Mouse (Mus musculus): ENCODE data around the gene Wdr1. TPM values are rescaled to one million over a fixed set of nuclear protein-coding genes. Genes with fewer than 3 reads are reported as not detected.

Gene Wdr1
- total RNA-seq, 2 experiments from 2014 or later = 73.7 to 98.4 TPM

- intact Hi-C loops (cut with DNase I; ENCODE audit: low total_unique reads) = no loop called here
- peak; percentile 26 for DNase-seq
These were observed 13.5 kb downstream of the Wdr1 start for GRCm38 (mm10) chr5:38549461-38549909.

DNA sequence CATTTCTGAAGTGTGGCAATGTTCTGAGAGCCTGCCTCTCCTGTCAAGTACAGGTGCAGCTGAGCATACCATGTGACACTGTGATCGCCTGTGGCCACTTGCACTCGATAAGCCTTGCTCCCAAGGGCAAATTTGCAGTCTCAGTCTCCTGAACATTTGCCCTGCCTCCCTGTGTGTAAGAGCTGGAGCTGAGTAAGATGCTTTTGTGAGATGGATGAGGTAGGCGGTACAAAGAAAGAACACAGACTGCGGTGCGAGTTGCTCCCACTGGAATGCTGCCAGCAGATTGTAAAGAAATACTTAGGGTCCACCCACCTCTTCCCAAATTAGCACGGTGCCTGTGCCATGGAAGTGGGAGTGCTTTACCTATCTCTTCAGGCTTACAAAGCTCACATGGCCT, 15.6 kb downstream of the Wdr1 start:
- intact Hi-C loops (cut with DNase I; ENCODE audit: low total_unique reads) = no loop called here
- DNase-seq = no peak

GRCm38 (mm10) chr5:38544423-38545415, 18.3 kb downstream of the Wdr1 start:
- intact Hi-C loops (cut with DNase I; ENCODE audit: low total_unique reads) = no loop called here
- no peak for DNase-seq

DNA sequence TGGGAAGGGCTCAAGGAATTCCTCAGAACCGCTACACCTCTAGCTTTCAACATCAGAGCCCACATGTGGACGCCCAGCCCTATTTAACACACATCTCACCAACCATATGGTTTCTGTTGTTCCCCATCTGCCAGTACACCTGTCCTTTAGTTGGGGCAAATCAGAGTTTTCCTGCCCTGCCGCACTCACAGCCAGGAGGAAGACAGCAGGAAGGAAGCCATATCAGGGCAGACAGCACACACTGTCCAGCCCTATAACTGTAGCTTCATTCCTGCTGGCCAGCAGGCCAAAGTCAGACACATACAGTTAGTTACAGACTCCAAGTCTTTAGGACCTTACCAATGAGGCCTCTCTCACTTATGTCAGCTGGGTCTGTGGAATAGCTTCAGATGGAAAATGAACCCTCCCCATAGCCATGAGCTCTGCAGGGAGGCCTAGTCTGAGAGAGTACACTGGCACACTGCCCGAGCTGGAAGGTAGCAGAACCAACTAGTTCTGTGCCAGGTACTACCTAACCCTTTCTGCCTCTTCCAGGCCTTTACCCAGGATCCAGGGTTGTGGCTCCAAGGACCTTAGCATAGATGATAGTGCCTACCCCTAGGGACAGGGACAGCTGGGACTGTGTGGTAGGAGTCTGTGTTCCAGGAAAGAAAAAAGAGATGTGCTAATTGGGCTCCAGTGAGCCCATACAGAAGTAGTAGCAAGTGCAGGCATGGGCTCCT, 19.4 kb downstream of the Wdr1 start:
- intact Hi-C loops (cut with DNase I; ENCODE audit: low total_unique reads) = no loop called here
- DNase-seq = peak; percentile 39

DNA sequence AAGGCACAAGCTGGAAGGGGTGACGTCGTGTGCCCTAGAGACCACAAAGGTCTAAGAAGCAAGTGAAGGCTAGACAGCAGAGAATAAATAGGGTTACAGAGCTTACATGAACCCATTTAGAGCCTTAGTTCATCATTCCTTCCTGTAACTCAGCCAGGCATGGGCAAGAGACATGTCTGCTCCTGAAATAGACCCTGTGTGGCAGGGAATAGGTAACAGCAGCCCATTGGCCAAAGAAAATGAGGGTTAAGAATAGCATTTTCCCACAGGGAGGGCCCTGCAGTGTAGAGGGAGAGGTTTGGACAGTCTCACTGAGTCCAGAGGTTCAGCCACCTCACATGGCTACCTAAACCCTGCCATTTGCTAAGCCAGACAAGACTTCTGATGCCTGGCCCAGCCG, 21.3 kb downstream of the Wdr1 start:
- intact Hi-C loops (cut with DNase I; ENCODE audit: low total_unique reads) = no loop called here
- no peak for DNase-seq

GRCm38 (mm10) chr5:38540898-38541297, 22.1 kb downstream of the Wdr1 start:
- intact Hi-C loops (cut with DNase I; ENCODE audit: low total_unique reads) = no loop called here
- no peak for DNase-seq

GRCm38 (mm10) chr5:38538508-38538907, 24.5 kb downstream of the Wdr1 start:
- DNase-seq = no peak
- intact Hi-C loops (cut with DNase I; ENCODE audit: low total_unique reads) = no loop called here

DNA sequence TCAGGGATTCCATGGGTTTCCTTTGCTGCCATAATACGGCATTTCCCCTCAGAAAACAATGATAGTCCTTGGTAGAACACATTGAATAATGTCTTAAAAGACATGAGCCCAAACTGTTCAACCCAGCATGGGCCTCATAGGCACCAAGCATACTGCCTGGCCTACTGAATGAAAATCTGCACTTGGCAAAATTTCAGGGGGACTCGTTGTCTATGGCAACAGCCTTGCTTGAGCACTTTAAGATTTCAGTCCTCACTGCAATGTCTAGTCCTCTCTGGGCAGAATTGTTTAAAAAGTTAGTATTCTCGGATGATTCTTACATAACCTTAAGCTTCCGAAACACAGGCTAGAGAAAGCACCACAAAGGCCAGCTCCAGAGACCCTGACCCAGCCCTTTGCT, 25.2 kb downstream of the Wdr1 start:
- intact Hi-C loops (cut with DNase I; ENCODE audit: low total_unique reads) = no loop called here

GRCm38 (mm10) chr5:38536822-38537221, 26.2 kb downstream of the Wdr1 start:
- intact Hi-C loops (cut with DNase I; ENCODE audit: low total_unique reads) = no loop called here
- peak; percentile 50 for DNase-seq

More for the DNA sequence above, 25.2 kb downstream of the Wdr1 start:
- DNase-seq = no peak

DNA sequence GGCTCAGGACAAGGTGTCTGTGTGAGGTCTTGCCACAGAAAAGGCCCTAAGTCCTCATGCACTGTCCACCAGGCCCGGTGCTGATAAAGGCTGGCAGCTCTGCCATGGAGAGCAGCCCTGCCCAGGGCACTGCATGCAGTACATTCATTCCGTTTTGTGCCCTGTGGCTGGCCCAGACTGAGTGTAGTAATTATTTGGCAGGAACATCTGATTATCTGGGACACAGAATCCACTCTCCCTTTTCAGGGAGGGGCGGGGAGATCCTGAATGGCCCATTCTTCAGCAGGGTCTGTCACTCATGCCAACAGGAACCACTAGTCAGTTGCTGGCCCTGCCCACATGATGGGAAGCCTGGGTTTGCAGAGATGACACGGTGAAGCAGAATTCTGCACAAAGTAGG, 30.9 kb downstream of the Wdr1 start:
- intact Hi-C loops (cut with DNase I; ENCODE audit: low total_unique reads) = no loop called here
- peak; percentile 28 for DNase-seq

DNA sequence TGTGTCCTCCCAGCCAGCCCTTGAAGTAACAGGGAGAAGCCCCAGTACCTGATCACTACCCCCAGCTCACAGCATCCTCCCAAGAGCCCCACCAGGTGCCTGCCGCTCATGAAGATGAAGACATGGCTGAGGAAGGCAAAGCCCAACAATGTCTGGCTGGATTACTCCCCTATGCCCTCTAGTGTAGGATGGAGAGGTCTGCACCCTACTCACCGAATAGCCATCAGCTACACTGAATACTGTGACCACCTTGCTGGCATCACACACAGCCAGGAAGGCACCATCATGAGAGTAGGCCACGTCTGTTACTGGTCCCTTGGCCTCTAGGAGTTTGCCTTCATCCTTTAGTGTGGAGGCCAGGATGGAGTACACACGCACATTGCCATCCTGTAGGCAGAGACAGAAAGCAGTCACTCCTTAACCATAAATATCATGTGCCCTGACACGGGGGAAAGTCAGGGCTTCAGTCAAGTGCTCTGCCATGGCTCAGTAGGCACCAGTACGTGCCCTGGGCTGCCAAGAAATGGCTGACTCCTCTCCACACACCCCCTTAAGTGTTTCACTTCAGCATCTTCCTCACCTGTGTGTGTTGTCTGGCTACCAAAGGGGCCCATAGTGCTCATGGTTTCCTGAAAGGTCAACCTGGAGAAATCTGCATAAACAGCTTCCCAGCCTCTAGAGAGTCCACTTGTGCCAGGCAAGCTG, 33.1 kb downstream of the Wdr1 start:
- intact Hi-C loops (cut with DNase I; ENCODE audit: low total_unique reads) = no loop called here
- DNase-seq = no peak

- intact Hi-C loops (cut with DNase I; ENCODE audit: low total_unique reads) = no loop called here
- no peak for DNase-seq
These were observed 40.0 kb downstream of the Wdr1 start for GRCm38 (mm10) chr5:38522977-38523376.

DNA sequence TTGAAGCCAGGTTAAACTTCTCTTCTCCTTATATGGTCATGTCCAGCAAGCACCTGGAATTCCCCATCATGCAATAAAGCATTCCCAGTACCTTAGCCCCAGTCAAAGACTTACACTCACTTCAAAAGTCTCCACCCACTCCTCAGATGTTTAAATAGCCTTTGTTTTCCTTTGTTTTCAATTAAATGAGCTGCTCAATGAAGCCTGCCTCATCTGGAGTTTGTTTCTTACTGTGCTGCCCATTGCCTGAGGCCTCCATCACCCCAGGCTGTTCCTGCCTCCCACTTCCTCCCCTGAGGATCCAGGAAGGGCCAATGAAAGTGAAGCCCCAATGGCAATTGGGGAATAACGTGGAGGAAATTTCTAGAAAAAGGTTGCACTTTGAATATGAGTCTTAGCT, 42.2 kb downstream of the Wdr1 start:
- intact Hi-C loops (cut with DNase I; ENCODE audit: low total_unique reads) = no loop called here
- no peak for DNase-seq

DNA sequence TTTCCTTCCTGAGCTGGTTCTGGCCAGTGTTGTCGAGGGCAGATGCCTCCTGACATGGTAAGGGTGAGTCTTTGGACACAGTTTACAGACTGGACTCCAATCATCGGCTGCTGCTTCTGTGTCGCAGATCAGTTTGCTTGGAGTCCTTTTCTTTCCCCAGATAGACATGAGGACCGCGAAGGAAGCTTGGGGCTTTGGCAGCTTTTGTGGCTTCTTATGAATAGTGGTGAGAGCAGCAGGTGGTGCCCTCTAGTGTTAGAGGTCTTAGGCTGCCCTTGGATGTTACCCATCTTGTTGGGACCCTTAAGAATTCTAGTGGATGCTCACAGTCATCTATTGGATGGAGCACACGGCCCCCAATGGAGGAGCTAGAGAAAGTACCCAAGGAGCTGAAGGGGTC, 46.8 kb downstream of the Wdr1 start:
- no peak for DNase-seq

GRCm38 (mm10) chr5:38512991-38513390, 50.0 kb downstream of the Wdr1 start:
- DNase-seq = no peak
- intact Hi-C loops (cut with DNase I; ENCODE audit: low total_unique reads) = no loop called here

More for the DNA sequence above, 46.8 kb downstream of the Wdr1 start:
- intact Hi-C loops (cut with DNase I; ENCODE audit: low total_unique reads) = no loop called here

DNA sequence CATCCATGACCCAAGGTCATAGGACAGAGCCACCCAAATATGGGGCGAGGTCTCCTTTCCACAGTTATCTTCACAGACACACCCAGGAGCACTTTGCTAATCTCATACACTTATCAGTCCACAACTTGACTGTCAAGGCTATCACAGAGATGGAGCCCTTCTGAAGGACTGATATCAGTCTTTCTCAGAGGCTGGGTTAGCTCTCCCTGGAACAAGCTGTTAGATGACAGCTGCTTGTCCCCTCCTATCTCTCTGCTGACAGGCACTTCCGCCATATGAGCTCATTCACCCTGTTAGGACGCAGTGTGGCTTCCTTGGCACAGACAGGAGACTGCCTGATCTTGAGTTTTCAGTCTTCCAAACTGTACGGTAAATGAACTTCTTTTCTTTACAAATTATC, 53.5 kb downstream of the Wdr1 start:
- no peak for DNase-seq
- intact Hi-C loops (cut with DNase I; ENCODE audit: low total_unique reads) = no loop called here

- DNase-seq = no peak
- intact Hi-C loops (cut with DNase I; ENCODE audit: low total_unique reads) = no loop called here
These were observed 57.6 kb downstream of the Wdr1 start for GRCm38 (mm10) chr5:38505435-38505765.

DNA sequence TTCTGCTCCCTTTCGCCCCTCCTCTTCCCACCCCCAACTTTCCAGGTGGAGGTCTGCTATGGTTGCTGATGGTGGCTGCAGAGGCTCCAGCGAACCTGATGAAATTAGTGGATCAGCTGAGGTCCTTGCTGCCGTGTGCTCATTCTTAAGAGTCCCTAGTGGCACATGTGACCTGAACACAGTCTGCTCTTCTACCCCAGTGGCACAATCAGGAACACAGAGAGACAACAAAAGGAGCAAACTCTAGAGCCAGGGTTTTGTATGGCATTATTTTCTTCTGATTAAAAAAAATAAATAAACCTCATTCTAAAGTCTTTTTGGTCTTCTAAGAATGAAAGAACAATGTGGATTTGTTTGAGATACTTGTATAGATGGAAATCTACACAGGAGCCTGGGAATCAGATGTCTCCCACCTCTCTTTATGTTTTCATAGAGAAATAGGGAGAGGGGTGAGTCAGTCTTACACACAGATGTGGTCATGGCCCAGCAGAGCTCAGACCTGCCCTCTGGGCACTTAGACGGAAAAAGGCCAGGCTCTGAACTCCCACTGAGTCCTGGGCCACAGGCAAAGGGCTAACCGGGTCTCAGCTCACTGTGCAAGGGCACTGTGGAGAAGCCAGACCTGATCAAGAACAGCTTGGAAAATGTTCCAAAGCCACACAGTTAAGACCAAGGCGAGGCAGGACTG, 58.1 kb downstream of the Wdr1 start:
- intact Hi-C loops (cut with DNase I; ENCODE audit: low total_unique reads) = no loop called here
- DNase-seq = no peak

DNA sequence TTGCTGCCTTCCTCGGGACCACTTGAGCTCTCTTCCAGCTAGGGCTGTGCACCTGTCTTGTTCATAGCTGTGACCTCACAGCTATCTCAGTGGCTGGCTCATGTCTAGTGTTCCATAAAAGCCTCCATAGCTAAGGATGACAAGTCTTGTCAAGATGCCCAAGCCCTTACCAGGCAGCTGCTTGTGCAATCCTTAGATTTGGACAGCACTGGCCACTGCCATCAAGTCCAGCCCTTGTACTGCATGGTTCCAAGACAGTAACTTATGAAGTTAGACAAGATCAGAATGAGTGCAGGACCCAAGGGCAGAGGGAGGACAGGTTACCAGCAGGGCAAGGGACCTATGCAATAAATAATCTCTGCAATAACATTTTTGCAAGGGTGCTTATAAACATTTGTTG, 58.9 kb downstream of the Wdr1 start:
- intact Hi-C loops (cut with DNase I; ENCODE audit: low total_unique reads) = no loop called here
- no peak for DNase-seq

DNA sequence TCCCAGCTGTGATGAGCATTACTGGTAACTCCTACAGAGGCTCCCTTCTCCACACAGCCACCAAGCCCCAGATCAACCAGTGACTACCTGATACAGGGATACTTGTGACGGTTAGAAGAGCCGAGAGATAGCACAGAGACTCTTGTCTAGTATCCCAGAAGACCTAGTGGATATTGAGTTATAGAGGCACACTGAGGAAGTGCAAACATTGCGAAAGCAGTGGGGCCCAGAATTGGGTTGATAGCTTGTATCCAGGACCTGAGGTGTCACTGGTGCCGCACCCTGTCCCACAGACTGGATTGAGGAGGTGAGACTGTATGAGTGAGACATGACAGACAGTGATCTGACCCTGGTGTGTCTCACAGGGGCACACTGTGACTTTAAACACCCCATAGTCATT, 60.0 kb downstream of the Wdr1 start, which contains the start of gene Slc2a9:
Slc2a9 (minus strand) TSS at position 152 of the 400 bp plus-strand sequence.
- DNase-seq = no peak
- intact Hi-C loops (cut with DNase I; ENCODE audit: low total_unique reads) = no loop called here
